Mouse (Mus musculus): ENCODE results near the gene Ugt1a7c.

- TF ChIP-seq CTCF (IDR thresholded peaks at IDR 0.05; ENCODE audit: low read depth) (no peak), EP300 (optimal IDR thresholded peaks at IDR 0.05) (no peak)
Observed at GRCm38 (mm10) chr1:88228121-88228520, 133.3 kb downstream of the Ugt1a7c start.

Measured in stomach, postnatal 0 days (tissue).